Mouse (Mus musculus) skeletal muscle tissue, adult 2 months (tissue): ENCODE results near the gene Ttk.

Experiments used
- DNase-seq: peaks from one replicate; pipeline ENCODE4 v3.0.0-alpha.2; 2012; ENCODE audit warnings: low read depth, low spot score

Ttk gene

DNA sequence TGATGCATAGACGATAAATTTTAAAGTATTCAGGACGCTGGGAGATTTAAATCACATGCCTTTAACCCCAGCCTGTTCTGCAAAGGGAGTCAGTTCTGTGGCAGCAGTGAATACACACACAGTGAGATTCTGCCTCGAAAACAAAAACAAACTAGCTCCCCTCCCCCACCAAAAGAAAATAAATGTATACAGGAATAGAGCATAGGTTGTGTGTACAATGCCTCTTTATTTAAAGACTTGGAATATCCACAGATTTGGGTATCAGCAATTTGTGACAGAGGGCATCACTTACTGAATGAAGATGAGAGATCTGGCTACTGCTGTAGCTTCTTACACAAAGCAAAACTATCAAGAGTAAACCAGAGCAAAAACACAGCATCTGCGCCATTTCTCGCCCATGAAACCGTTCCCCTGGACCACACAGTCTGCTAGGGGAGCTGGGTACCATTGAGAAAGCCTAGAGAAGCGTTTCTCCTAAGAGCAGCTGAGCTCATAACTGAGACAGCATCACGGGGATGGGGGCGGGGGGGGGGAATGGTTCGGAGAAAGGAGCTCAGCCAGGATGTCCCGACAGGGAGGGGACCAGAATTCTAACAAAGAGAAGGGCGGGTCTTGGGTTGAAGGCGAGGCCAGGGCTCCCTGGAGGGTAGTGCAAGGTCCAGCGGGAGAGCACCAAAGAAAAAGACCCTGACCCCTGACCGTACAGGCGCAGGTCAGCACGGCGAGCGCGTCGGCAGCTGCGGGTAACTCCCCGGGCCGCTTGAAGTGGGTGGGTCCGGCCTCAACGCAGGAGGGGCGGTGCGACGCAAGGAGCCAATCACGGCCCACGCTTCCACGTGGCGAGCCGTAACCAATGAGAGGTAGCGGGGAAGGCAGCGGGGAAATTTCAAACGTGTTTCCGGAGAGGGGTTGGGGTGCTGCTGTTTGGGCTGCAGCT lies at the start of gene Ttk:
Ttk (plus strand) TSS at position 879 of the 937 bp plus-strand sequence.
- DNase-seq = peak; percentile 79

DNA sequence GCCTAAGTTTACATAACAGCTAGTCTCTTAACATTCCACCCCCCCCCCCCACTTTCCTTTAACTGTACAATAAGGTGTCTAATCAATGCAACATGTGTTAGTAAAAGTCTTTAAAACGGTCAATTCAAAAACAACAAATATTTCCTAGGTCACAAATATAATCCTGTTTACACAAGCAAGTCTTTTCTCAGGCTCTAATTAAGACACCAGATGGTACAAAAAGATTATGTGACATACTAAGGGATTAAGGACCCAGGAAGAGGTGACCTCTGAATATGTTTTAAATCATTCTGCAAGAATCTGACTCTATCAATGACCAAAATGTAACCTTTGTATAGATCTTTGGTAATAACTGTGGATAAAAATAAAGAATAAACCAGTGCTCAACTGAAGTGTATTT lies 49.0 kb upstream of the Ttk start:
- DNase-seq = no peak

DNA sequence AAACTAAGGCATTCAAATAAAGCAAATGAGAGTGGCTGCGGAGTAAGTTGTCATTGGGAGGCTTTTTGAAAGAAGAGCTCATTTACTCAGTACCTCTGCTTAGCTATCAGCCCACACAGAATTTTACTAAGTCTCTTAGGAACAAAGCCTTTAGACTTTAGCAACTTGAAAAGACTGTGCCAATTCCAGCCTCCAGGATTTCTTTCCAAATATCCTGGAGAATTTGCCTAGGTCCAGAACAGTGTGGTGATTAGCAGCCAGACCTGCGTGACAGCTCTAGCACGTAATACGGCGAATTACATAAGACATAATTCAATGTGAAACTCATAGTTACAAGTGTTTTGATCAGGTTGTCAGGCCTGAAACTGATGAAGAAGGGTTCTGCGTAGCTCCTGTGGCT lies 45.2 kb upstream of the Ttk start:
- DNase-seq = no peak

DNA sequence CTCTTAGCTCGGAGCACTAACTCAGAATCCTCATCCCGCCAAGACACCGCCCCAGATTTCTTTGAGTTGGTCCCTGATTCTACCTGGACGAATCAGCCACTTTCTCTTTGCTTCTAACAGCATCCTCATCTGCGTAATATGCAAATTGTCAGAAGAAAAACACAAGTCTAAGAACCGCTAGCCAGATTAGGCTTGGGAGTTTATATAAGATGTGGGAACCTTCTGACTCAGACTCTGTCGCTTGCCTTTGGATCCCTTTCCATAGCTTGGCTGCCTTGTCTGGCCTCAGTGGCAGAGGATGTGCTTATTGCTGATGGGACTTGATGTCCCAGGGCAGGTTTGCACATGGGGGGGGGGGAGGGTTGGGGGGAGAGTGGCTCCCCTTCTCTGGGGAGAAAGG lies 37.6 kb upstream of the Ttk start:
- DNase-seq = no peak

DNA sequence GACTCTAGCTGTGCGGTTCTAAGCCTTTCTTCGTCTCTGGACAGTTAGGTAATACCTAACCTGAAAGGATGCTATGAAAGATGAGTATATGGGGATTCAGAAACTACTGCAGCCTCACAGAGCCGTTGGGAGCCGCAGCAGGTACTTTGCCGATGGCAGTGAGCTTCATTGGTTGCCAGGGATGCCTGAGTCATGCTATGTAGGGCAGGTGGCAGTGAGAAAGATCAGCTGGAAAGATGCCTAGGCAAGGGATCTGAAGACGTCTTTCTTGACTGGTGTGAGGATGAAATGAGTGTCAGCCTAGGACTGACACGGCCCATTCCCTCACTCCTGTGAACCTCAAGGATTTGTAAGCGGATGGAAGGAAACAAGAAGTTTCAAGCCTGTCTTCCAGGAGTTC lies 36.6 kb upstream of the Ttk start:
- no peak for DNase-seq

DNA sequence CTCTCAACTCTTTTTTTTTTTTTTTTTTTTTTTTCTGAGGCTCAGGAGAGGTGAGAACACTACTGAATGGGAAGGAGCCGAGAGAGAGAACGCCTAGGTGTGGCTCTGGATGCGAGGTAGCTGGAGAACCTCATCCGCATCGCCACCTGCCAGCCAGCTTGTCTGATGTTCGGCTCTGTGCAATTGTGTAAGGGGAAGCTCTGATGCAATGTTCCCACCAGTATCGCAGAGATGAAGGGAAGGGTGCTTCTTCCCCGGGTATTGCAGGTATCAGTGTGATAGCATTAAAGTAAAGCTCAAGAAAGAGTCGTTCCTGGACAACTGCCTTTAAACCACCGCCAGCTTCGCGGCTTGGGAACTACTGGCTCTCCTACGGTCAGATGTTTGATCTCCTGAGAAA lies 30.1 kb upstream of the Ttk start:
- DNase-seq = no peak

DNA sequence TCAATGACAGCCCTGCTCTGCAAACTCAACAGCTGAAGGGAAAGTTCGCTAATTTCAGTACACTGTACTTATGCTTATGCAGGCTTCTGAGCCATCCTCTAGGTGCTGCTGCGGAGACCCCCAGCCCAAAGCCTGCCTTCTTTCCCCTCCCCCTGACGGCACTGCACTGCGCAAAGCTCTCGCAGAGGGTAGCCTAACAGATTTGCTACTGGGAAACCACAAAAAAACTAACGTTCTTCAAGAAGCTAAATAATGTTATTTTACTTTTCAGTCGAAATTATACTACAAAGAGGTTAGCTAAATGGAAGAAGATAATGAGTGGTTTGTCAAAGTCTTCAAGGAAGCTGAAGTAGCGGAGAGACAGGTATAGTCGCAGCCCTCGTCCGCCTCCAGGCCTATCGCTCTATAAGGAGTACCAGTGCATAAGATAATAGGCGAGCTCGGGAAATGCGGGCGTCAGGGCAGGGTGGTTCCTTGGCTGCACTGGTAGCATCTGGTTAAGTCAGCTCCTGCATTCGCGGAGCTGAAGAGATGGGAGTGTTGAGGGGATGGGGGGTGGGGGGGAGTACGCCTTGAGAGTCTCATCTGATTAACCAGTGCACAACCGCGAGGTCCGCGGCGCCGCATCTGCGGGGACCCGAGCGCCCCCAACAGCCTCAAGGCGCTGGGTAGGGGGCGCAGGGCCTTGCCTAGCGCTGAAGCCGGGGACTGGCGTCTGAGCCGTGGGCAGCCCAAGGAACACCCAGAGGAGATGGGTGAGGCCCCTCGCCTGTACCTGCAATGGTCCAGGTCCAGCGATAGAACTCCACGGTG lies 29.1 kb upstream of the Ttk start:
- no peak for DNase-seq

DNA sequence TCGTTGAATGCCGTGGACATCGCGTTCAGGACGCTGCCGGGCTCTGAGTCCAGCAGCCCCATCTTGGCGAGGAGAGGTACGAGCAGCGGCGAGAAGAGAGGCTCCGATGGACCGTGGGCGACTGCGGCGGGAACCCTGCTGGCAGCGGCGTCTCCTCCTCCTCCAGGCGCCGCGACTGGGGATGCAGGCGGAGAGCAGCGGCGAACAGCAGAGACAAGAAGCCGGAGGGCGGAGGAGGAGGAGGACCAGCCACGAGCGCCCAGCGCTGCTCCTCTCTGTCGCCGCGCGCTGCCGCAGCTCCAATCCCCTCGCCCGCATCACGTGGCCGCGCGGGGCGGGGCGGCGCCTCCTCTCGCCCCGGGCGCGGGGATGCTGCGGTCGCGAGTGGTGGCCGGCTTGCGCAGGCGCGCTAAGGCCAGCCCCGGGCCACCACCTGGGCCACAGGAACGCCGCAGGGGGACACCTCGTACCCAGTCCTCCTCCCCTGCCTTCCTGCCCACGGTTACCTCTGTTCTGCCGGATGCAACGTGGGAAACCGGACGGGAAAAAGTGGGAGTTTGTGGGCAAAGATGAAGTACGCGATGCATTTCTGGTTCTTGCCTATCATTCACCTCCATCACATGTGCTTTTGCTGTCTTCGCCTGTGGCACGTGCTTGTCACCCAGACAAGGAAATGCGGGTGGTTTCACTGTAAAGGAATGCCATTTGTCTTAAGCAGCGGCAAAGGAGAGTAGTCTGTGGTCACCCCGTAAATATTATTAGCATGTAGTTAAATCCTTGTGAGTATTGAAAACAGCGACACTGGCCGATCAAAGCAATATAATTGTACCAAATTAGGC lies 28.3 kb upstream of the Ttk start, which contains the start of gene Elovl4:
Elovl4 (minus strand) TSS at position 301 of the 839 bp plus-strand sequence.
- DNase-seq = no peak

DNA sequence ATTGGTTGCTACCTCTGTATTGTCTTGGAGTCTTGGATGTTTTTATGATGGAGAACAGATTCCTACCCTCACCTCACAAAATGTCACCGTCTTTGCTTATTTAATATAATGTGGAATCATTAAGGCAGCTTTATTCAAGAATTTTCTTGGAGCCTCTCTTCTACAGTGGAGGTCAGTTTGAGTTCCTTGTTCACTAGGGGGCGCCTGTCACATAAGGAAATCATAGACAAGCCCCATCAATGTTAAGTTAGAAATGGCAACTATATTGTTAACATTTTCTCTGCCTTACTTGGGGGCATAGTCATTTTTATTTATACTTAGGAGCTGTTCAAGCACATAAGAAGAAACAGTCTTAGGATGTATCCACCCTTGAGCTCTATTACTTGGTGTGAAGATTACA lies 26.9 kb upstream of the Ttk start:
- no peak for DNase-seq

DNA sequence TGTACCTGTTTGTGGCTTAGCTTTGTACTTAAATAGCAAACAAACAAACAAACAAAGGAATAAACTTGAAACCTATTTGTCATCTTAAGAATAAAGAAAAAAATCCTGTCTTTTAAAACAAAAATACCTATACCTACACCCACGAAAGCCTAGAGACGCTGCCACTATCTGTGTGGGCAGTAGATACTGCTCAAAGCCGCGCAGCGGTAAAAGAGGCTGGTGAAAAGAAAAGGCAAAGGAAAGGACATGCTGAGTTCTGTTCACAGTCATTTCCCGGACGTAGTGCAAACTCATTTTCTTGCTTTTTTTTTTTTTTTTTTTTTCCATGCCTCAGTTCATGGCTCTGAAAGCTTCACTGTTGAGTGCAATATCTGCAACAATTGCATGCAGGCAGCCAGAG lies 15.3 kb upstream of the Ttk start:
- DNase-seq = no peak

DNA sequence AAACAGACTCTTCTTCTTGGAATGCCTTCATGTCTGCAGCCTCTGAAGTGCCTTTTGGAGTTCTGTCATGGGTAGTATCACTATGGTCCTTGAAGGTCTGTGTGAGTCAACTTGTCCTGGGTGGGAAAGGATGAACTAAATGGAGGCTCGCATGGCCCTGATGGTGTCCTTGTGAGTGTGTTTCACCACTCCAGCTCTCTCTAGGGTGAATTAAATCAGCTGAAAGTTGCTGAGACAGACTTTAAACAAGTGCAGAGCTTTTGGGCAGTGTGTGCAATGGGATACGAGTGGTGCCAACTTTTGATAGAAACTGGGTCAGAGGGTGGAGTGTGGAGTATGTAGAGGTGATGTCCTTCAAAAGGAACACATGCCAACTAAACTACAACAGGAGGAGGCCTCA lies 13.5 kb upstream of the Ttk start:
- DNase-seq = no peak

DNA sequence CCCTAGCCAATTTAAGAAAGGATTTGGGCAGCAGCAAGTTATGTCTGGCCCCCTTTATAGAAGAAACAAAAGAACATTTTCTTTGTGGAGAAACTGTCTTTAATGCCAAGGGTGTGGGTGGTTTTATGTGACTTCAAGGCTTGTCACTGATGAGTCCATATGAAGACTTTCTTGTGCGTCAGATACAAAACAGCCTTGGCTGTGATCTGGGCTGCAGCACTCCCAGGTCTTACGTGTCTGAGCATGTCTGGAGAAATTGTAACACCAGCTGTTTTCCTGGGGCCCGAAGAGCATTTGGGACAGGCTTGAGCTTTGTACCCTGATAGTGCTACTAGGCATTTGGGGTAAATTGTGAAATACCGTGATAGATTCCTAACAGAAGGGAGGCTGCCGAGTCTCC lies 11.6 kb upstream of the Ttk start:
- no peak for DNase-seq

DNA sequence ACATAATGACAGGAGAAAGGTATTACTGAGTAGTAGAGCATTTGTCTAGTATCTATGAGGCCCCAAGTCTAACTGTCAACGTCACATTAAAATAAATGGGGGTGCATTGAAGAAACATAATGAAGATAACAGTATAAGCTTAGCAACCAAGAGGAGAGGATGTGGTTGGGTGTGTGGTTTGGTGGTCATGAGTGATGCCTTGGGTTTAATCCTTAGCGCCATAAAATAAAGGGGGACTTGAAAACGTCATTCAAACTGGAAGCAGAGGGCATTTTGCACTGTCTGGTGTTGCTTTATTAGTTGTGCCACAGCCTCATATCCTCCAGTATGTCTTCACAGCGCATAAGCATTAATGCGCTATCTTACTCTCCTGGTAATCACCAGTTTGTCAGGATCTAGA lies 4.6 kb upstream of the Ttk start:
- no peak for DNase-seq

DNA sequence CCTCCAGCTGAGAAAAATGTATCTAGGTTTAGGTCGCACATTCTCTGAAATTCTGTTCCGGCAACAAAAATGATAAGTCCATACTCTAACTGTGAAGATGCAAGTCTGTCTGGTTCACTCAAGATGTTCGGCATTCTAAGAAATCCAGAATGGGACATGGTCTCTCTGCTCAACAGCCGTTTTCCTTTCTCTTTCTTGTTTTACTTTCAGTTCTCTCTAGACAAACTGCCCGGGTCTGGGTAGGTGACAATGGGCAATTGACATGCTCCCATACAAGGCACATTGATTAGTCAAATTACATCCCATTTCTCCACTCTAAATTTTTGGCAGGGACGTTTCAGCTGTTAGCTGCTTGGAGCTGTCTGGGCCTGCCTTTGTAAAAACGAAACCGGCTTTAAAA lies 3.3 kb upstream of the Ttk start:
- DNase-seq = no peak

DNA sequence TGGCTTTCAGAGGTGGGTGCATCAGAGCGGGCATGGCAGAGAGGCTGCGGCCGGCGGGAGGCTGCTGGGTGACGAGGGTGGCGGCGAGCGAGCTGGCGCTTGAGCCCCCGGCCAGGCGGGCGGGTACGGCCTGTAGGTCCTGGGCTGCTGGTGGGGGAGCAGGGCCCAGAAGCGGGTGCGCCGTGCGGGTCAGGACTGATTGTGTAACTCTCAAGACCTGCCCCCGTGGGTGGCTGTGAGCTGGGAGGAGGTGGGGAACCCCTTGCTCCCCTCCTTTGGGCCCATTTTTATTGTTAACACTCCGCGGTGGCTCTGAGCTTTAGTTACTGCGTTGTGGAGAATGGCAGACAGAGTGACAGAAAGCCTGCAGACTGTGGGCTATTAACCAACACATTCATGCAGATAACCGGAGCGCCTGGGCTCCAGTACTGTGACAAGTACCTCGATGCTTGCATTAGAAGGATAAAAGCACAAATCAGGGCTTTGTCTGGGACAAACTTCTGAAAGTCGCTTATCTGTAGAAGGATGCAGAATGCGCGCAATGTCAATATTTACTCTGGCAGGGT lies 342 bp downstream of the Ttk start:
- no peak for DNase-seq

DNA sequence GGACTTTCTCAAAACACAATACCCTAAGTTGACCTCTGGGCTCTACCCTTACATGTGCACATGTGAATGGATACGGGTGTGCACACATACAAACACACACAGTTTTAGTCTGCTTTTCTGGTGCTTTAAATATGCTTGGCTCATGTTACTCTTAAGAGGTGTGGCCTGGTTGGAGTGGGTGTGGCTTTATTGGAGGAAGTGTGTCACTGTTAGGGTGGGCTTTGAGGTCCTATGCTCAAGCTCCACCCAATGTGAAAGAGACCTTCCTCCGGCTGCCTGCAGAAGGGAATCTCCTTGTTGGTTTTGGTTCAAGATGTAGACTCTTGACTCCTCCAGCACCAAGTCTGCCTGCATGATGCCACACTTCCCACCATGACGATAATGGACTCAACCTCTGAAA lies 18.0 kb downstream of the Ttk start:
- DNase-seq = no peak

DNA sequence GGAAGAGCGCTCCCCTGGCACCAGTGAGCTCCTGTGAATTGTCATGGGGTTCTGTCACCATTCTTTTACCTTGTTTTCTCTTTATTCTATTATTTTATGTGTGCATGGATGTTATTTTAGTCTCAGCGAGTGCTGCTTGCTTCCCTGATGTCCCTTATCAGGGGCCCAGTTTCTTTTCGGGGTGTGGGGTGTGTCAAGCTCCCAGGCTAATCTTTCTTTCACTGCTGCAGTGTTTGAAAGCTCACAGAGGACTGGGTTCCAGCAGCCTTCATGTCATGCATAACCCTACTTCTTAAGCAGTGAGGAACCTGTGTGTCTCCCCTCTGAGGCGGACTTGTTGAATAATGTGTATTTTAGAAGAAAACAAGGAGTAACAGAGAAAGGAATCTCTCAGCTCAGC lies 30.7 kb downstream of the Ttk start:
- DNase-seq = no peak

DNA sequence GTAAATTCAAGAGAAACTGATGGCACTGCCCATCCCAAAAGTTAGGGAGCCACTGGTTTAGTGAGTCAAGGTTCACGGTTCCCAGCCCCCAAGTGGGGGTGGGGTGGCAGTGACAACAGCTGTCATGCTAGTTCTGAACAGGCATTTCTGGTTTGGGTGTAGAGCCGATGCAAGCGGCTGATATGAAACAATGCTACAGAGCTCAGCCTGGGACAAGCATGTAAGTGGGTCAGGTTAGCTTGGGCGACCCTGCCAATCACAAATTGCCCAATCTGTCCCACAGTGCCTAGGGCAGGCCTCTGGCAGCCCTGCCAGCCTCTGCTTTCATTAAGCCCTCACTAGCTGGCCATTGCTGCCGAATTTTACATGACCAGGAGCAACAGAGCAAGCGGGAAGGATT lies 47.7 kb downstream of the Ttk start:
- peak; percentile 4 for DNase-seq

DNA sequence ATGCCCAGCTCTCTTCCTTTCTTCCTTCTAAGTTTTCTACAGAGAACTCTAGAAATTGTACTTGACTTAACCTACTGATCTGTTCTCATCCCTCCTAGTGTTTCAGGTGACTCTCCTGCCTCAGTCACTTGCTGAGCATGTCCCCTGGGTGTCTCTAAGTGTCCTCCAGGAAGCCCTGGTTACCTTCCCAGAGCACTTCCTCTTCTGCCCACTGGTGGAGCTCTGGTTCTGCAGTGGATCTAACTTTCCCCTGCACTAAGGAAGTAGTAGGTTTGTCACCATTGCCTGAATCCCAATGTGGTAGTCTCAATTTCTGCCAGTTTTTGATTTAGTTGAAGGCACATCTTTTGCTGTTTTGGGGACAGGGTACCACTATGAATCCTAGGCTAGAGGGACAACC lies 51.7 kb downstream of the Ttk start:
- DNase-seq = no peak

DNA sequence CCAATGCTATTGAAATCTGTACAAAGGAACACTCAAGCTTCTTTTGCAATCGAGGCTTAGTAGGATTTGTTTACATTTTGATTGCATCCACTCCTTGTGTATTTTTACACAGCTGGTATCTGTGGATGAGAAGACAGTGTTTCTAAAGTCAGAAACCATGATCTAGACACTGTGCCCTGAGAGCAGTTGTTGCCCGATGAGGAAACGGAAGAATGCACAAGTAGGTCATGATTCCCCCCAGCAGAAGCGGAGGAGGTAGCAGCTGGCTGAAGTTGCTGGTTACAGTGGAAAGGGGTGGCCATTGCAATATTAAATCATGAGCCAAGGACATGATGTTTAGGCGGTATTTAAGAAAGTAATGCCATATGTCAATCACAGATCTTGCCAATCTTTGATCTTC lies 53.7 kb downstream of the Ttk start:
- no peak for DNase-seq

DNA sequence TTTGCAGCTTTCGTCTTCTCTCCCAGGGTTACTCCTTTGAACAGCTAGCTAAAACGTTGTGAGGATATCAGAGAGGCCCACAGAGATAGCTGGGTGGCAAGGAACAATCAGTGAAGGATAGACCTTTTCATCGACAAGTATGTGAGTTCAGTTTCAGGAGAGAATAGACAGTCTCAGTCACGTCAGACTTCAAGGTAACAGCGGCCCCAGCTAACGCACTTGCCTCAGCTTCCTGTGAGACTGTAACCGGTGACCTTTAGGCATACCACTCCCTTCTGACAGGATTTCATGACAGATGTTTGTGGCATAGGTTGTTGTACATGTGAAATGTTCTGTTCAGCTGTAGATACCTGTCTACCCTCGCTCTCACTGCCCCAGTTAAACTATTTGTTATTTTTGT lies 58.6 kb downstream of the Ttk start:
- no peak for DNase-seq
